Mouse (Mus musculus) left cerebral cortex, postnatal 4 days (tissue): Measurements from ENCODE around the gene Abi3. TPM values are rescaled to one million over a fixed set of nuclear protein-coding genes. Genes with fewer than 3 reads are reported as not detected.
A peak's percentile ranks its signal among the peaks of the same experiment; 100 is the strongest.

Experiments
- DNase-seq: peaks from one replicate; pipeline ENCODE4 v3.0.0-alpha.2; 2022
- intact Hi-C: fragments of 180-260 bp; cut with DNase I; formaldehyde crosslinking; loops from one replicate; pipeline ENCODE4 v1.15.1; 2025
- total RNA-seq, 2 experiments: library from RNA; stranded (reverse); gene quantifications; 2 replicates each; pipeline ENCODE4 v1.2.3; 2021

The Abi3 gene
- total RNA-seq, 2 experiments from 2014 or later: 1.5 to 1.9 TPM

DNA sequence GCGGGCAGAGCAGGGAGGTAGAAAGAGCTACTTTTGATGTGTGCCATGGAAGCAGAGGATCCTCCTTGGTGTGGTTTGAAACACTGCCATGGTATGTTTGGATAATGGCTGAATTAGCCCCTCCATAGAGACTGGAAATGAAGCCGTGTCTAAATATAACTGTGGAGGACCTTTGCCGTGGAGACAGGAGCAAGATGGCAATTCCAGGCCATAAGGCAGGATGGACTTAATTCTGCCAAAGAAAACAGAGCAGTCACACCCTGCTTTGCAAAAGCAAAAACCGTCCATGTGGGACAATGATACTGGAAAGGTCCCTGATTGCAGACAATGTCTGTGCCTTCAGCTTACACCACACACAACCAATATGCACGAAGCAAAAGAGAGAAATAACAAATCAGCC is 48.1 kb downstream of the Abi3 start:
- intact Hi-C loops: no loop called here

DNA sequence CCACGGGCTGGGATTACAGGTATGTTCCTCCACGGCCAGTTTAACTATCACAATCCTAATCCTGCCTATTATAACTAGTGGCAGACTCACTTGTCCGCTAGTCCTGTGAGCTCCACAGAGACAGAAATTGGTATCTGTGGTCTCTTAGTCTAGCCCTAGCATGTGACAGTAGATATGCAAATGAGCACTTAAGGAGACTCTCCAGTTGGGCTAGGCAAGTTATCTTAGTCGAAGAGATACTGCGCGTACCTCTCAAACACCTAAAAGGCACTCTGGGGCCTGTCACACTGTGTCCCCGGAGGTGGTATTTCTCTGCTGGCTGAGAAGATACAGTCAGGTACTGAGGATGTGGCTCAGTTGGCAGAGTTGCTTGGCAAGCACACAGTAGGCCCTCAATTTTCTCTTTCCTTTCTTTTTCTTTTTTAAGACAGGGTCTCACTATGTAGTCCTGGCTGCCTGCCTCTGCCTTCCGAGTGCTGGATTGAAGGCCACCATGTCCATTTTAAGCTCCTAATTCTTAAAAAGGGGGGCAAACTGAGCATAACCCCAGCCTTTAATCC is 49.2 kb downstream of the Abi3 start:
- no peak for DNase-seq
- intact Hi-C loops: no loop called here

More for the DNA sequence above, 48.1 kb downstream of the Abi3 start:
- no peak for DNase-seq

DNA sequence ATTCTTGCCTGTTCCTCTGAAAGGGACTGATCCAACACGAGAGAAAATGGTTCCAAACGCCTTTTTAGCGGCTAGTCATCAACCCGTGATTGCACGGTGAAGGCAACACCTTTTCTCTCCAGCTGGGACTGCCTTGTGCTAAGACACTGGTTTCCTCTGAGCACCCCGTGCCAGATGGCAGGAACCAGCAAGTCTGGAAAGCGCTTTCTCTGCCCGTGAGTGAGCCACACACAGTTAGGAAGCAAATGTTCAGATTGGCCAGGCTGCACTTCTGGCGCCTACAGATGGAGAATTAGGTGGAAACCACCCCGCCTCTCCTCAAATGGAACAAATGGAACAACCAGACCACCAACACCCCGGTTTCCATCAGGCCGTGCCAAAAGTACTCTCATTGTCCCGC is 50.5 kb downstream of the Abi3 start:
- DNase-seq: peak; percentile 10
- intact Hi-C loops: no loop called here

DNA sequence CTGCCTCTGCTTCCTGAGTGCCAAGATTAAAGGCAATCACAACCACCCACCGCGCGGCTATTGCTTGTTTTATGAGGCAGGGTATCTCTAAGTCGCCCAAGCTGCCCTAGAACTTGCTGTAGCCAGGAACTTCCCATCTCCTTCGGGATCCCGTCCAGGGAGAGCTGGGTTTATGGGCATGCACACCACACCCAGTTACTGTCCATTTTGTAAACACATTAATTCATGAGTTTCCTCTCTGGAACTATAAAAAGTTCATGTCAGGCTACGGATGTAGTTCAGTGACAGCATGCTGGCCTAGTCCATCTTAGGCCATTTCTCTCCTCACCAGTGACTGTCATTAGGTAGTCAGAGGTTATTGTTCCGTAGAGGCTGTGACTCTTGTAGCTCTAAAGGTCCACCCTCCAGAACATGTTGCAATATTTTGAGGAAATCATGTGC is 52.8 kb downstream of the Abi3 start:
- no peak for DNase-seq
- intact Hi-C loops: no loop called here

DNA sequence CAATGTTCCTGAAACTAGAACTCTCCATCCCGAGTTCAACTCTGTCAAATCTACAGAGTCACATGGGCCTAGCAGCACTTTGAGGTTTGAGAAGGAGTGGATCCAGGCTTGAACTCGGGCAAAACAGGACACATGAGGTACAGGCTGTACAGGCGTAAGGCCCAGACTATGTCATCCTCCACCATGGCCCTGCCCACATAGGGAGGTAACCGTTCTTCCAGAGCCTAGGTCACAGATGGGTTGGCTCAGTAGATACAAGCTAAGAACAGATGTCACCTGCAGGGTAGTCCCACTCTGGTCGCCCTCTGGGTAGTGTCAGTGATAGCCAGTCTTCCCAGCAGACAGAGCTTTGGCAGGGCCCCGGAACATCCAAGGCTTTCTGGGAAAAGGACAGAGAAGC is 55.8 kb downstream of the Abi3 start:
- DNase-seq: no peak
- intact Hi-C loops: no loop called here

DNA sequence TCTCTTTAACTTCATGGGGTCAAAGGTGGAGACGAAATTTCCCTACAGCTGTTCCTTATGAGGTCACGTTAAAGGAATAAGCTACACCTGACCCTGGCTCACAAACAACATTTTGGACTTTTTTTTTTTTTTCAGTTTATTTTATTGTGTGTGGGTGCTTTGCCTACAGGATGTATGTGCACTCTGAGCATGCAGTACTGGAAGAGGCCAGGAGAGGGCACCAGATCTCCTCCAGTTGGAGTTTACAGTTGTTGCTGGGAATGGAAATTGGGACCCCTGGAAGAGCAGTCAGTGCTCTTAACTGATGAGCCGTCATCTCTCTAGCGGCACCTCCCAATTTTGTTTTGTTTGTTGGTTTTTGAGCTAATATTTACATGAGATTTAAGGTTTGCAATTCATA is 56.6 kb downstream of the Abi3 start:
- DNase-seq: no peak
- intact Hi-C loops: no loop called here

DNA sequence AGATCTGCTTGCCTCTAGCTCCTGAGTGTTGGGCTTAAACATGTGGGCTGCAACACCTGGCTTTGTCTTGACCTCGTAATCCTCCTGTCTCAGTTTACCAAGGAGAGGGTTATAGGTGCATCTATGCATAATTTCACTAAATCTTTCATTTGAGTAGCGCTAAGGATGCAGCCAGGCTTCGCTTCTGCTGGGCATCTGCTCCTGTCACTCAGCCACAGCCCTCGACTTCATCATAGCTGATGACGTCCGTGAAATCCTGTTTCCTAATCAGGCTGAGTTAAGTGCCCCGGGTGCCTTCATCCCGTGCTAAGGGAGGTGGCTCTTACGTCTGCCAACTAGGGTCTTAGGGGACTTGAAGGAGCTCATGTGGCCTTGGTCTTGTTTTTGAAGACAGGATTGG is 58.3 kb downstream of the Abi3 start:
- intact Hi-C loops: no loop called here

DNA sequence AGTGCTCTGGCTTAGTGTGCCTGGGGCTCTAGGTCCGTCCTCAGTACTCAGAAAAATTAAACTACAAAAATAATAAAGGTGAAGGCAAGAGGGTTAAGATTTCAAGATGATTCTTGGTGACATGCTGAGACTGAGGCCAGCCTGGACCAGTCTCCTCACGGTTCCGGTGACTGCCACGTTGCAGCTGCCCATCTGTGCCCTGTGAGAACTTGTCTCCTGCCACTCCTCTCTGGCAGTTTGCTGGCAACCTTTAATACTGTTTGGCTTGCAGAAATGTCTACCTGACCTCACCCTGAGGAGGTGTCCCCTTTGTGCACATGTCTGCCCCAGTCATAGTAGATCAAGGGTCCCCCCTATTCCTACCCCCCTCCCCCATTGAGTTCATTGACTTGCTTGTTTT is 58.8 kb downstream of the Abi3 start:
- DNase-seq: no peak
- intact Hi-C loops: no loop called here

More for the DNA sequence above, 58.3 kb downstream of the Abi3 start:
- DNase-seq: no peak

DNA sequence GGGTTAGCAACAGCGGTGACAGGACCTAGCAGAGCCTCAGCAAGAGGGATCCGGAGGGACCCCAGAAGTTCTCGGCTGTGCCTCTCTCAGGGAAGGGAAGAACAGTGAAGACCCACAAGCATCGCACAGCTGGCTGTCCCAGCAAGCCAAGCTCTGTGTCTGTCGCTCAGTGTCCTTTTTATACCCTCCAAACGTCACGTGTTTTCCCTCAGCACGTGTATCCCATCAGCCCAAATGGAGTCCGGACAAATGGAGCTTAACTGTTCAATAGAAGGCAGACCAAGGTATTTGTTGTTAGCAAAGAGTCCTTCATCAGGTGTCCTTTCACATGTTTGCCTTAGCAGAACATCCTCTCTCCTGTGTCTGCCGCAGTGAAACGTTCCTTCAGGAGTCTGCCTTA is 60.7 kb downstream of the Abi3 start:
- intact Hi-C loops: no loop called here
- DNase-seq: no peak

DNA sequence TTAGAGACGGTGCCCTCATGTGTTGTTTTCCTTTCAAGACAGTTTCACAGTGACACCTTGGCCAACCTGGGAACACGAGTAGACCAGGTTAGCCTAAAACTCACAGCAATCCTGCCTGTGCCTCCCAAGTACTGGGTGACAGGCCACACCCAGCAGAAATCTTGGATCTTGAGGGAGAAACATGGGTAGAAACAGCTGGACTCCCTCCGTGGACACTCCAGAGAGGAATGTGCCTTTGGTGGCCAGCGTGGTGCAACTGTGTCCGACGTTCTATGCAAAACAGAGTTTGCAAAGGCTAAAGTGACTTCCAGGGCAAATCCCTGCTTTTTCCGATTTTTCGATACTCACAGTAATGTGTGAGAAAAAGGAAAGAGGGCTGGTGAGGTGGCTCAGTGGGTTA is 61.8 kb downstream of the Abi3 start:
- intact Hi-C loops: no loop called here
- no peak for DNase-seq

Other genes starting within 250 kb of the Abi3 start
- 100 to 1,000 TPM in 1 of 2 experiments, 10 to 100 TPM in 1; 96.0 to 104 TPM for gene Phb, start 175.5 kb downstream of the Abi3 start, total RNA-seq
- gene Zfp652, start 129.8 kb downstream of the Abi3 start, total RNA-seq: 10 to 100 TPM; 50.8 to 53.1 TPM
- gene B130006D01Rik, start 118.9 kb downstream of the Abi3 start, total RNA-seq: 1 to 10 TPM; 1.8 to 2.2 TPM
- gene Phospho1, start 18.0 kb downstream of the Abi3 start, total RNA-seq: 1 to 10 TPM; 2.4 to 3.1 TPM
- 1 to 10 TPM in 1 of 2 experiments, under 1 TPM in 1; 0.72 to 1.8 TPM for gene Gngt2, start 5.3 kb downstream of the Abi3 start, total RNA-seq
- gene B4galnt2, start 72.4 kb upstream of the Abi3 start, total RNA-seq: not detected
- 1 to 10 TPM; 2.6 to 3.5 TPM for gene Igf2bp1, start 163.5 kb upstream of the Abi3 start, total RNA-seq
- gene Gip, start 182.1 kb upstream of the Abi3 start, total RNA-seq: not detected
- gene Snf8, start 192.4 kb upstream of the Abi3 start, total RNA-seq: 10 to 100 TPM; 88.0 to 94.0 TPM
- gene Ube2z, start 222.9 kb upstream of the Abi3 start, total RNA-seq: 10 to 100 TPM; 68.1 to 72.8 TPM
- gene Atp5g1, start 233.2 kb upstream of the Abi3 start, total RNA-seq: 100 to 1,000 TPM; 349 to 390 TPM